Mouse (Mus musculus) liver, embryonic 15.5 days (tissue): ENCODE measurements around the gene Nkain4. TPM values are rescaled to one million over a fixed set of nuclear protein-coding genes. Genes with fewer than 3 reads are reported as not detected.

Source experiments
- ATAC-seq: fragments of 200-750 bp; cut with Nextera tagmentation; 2 replicates; pipeline ENCODE4 v1.8.0; 2017; ENCODE audit warnings: moderate number of reproducible peaks, mild to moderate bottlenecking, moderate library complexity; ENCODE audit not compliant: insufficient read depth
- H3K27ac ChIP-seq: fragments of 300-500 bp; sonication (generic); replicated peaks from 2 replicates; pipeline ENCODE4 v1.5.1; 2015; ENCODE audit warnings: mild to moderate bottlenecking, inconsistent platforms
- H3K27me3 ChIP-seq: fragments of 300-500 bp; sonication (generic); 2 replicates; pipeline ENCODE4 v1.6.1; 2015; ENCODE audit warnings: mild to moderate bottlenecking, inconsistent platforms
- H3K36me3 ChIP-seq: fragments of 300-500 bp; sonication (generic); replicated peaks from 2 replicates; pipeline ENCODE4 v1.6.1; 2015; ENCODE audit warnings: moderate library complexity, mild to moderate bottlenecking, inconsistent platforms
- H3K4me1 ChIP-seq: fragments of 300-500 bp; sonication (generic); replicated peaks from 2 replicates; pipeline ENCODE4 v1.6.1; 2015; ENCODE audit warnings: inconsistent platforms
- H3K4me2 ChIP-seq: fragments of 300-500 bp; sonication (generic); 2 replicates; pipeline ENCODE4 v1.6.1; 2015; ENCODE audit warnings: moderate library complexity, mild to moderate bottlenecking, inconsistent platforms
- H3K4me3 ChIP-seq: fragments of 300-500 bp; sonication (generic); replicated peaks from 2 replicates; pipeline ENCODE4 v1.5.1; 2015; ENCODE audit warnings: mild to moderate bottlenecking, inconsistent platforms
- H3K9ac ChIP-seq: fragments of 300-500 bp; sonication (generic); 2 replicates; pipeline ENCODE4 v1.6.1; 2015; ENCODE audit warnings: moderate library complexity, mild to moderate bottlenecking, inconsistent platforms
- H3K9me3 ChIP-seq: fragments of 300-500 bp; sonication (generic); replicated peaks from 2 replicates; pipeline ENCODE4 v1.6.1; 2016; ENCODE audit warnings: inconsistent platforms
- WGBS: fragments of 180-500 bp; shearing (Covaris S2); methylation state at CpG from one replicate; pipeline ENCODE4 v1.1.7; 2015; ENCODE audit warnings: mixed read lengths; ENCODE audit not compliant: insufficient replicate concordance; 5-methylcytosine and 5-hydroxymethylcytosine counted together
- polyA plus RNA-seq: library from polyadenylated mRNA; unstranded; fragments of >200 nt; fragmentation: Nextera tagmentation; extraction: Ambion mirVana; gene quantifications from 2 replicates; pipeline ENCODE4 v1.2.1, GENCODE M21; 2015

The Nkain4 gene
- 0.82 and 2.4 TPM in 2 replicates for polyA plus RNA-seq

DNA sequence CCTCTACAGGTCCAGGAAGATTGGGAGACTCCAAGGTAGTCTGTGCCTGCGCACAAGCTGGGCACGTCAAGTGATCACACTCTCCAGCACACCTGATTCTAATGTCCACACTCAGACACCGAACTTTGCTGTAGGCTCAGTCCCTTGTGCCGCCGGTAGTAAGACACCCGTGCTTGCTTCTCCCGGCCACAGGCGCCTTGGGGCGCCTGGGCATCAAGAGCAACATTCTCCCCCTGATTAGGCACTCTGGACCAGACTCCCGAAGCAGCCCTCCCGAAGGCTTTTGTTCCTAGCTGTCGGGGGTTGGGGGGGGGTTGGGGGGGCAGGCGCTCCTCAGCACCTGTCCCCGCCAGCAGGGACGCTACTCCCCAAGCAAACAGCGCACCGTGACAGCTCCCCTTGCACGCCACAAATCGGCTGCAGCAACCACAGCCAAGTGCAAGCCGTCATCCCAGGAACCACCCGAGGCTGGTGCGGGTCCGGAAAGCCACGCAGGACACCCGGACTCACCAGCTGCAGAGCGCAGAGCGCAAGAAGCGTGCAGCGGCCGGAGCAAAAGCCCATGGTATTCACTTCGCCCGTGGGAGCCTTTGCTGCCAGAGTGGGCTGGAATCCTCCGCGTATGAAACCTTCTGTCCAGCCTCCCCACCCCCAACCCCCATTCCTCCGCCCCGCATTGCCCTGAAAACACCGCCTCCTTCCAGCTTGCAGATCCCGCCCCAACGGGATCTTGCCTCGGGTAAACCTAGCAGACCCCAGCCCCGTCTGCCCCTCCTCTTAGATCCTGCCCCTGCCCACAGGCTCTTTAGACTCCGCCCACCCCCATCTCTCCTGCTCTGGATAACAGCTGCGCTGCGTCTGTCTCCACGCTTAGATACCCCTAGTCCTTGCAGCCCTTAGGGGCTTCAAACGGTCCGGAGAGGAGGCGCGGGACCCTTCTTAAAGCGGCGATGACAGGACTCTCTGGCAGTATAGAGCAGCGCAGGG lies at the start of gene Nkain4:
Gene Nkain4, minus strand, starts transcription at position 639 of the 987 bp plus-strand sequence.
- Histone ChIP-seq H3K4me3 (peak within 1 kb of the TSS; percentile 39), H3K27me3 (peaks cover 69% of the 10 kb centered on the region), H3K4me1 (no peaks in the 10 kb centered on the region), H3K4me2 (peak within 1 kb of the TSS; percentile 59), H3K36me3 (no peaks in the 10 kb centered on the region), H3K27ac (no peak within 1 kb of the TSS), H3K9ac (no peak within 1 kb of the TSS), H3K9me3 (no peaks in the 10 kb centered on the region)
- 3% methylated on average over 52 of the region's 52 CpGs for WGBS
- 0 out of 2 replicates have a peak, but pooled peaks have one; percentile 40 for ATAC-seq

DNA sequence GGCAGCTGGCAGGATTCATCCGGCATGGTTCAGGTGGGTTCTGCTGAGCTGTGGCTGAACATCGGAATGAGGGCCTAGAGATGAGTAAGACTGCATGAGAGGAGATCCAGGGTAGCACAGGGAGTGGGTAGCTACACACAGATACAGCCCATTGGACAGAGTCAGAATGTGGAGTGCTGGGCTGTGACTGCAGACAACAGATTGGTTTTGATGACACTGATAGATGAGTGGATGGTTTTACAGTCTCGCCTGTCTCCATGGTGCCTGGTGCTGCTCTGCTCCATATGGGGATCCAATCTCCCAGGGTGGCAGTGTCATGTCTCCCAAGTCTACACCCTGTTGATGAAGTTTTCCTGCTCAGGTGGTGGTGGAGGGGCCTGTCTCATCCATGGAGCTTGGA lies 42.4 kb upstream of the Nkain4 start:
- WGBS, result 38% methylated on average over 3 of the region's 3 CpGs
- Histone ChIP-seq H3K9ac (no peak overlapping the region), H3K36me3 (no peaks in the 10 kb centered on the region), H3K4me2 (no peak overlapping the region), H3K4me3 (no peak overlapping the region), H3K27me3 (no peaks in the 10 kb centered on the region), H3K27ac (no peak overlapping the region), H3K4me1 (no peaks in the 10 kb centered on the region), H3K9me3 (no peaks in the 10 kb centered on the region)
- no peak for ATAC-seq

DNA sequence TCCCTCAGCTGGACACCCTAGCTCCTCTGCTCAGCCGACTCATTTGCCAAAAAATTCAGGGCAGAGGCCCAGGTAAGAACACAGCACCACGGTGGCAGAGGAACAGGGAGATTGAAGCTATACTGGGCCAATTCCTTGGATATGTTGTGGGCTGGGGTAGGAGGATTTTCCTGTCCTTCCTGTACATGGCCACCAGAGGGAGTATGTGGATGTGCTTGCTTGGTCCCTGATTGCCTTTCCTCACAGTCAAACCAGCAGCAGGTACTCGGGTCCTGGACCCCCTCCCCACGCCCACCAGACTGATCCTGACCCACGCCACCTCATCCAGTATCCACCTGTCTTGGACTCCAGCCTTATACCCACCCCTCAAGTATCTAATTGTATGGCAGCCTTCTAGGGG lies 41.9 kb upstream of the Nkain4 start:
- Histone ChIP-seq H3K27me3 (no peaks in the 10 kb centered on the region), H3K36me3 (no peaks in the 10 kb centered on the region), H3K27ac (no peak overlapping the region), H3K9me3 (no peaks in the 10 kb centered on the region), H3K4me1 (no peaks in the 10 kb centered on the region), H3K4me2 (no peak overlapping the region), H3K4me3 (no peak overlapping the region), H3K9ac (no peak overlapping the region)
- ATAC-seq, result no peak
- WGBS, result 4% methylated on average over 5 of the region's 5 CpGs

DNA sequence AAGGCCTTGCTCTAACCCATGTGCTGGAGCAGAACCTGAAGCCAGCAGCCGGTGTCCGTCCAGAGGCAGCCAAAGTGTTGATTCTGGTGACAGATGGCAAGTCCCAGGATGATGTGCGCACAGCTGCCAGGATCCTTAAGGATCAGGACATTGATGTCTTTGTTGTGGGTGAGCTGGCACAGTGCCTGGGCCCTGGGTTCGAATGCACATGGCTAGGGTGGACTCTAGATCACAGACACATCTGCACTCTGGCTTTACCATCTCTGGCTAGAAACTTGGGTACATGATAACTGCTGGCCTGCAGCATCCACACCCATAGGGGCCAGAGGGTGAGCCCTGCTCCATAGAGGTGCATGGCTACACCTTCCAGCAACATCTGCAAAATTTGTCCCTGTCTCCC lies 41.0 kb upstream of the Nkain4 start:
- no peaks in the 10 kb centered on the region for H3K27me3 ChIP-seq
- no peak for ATAC-seq
- no peaks in the 10 kb centered on the region for H3K36me3 ChIP-seq
- 69% methylated on average over 4 of the region's 4 CpGs for WGBS
- no peak overlapping the region for H3K9ac ChIP-seq
- H3K4me1 ChIP-seq, result no peaks in the 10 kb centered on the region
- H3K4me2 ChIP-seq, result no peak overlapping the region
- no peak overlapping the region for H3K27ac ChIP-seq
- no peaks in the 10 kb centered on the region for H3K9me3 ChIP-seq
- no peak overlapping the region for H3K4me3 ChIP-seq

DNA sequence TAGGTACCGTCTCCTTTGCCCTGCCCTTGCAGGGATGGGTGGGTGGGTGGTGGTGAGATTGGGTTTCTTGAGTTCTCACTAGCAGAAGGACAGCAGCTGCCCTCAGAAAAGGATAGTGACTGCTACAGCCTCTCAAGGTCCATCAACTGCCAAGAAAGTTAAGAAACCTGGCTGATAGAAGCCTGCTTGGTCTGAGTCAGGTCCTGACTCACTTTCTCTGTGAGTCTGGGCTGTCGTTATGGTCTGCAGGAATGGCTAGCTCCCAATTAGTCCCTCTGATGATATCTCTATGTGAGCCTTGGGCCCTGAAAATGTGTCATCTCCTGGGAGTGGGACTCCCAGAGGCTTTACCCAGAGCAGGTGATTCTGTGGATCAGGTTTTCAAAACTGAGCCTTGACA lies 39.9 kb upstream of the Nkain4 start:
- no peak overlapping the region for H3K4me2 ChIP-seq
- no peak overlapping the region for H3K9ac ChIP-seq
- no peaks in the 10 kb centered on the region for H3K9me3 ChIP-seq
- no peak overlapping the region for H3K27ac ChIP-seq
- H3K36me3 ChIP-seq, result no peaks in the 10 kb centered on the region
- ATAC-seq, result no peak
- WGBS, result 45% methylated on average over 2 of the region's 2 CpGs
- H3K4me3 ChIP-seq, result no peak overlapping the region
- H3K27me3 ChIP-seq, result no peaks in the 10 kb centered on the region
- no peaks in the 10 kb centered on the region for H3K4me1 ChIP-seq

DNA sequence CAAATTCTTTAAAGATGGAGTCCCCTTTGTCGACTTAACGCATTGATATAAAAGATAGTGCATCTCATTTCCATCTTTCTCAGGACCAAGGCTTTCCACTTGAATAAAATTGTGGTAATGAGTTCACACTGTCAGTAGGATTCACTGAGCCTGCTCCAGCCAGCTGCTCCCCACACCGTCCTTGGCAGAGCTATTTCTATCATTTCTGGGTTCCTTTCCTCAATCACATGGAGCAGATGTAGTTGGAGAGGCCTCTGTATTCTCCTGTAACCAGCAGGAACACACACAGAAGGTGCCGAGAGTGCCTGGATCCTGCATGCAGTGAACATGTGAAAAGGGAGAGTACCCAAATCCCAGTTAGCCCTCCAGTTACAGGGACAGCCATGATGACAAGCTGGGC lies 35.8 kb upstream of the Nkain4 start:
- Histone ChIP-seq H3K9me3 (no peaks in the 10 kb centered on the region), H3K4me1 (no peaks in the 10 kb centered on the region), H3K9ac (no peak overlapping the region), H3K27me3 (no peaks in the 10 kb centered on the region), H3K36me3 (no peaks in the 10 kb centered on the region), H3K4me2 (no peak overlapping the region), H3K27ac (no peak overlapping the region), H3K4me3 (no peak overlapping the region)
- 60% methylated on average over 4 of the region's 4 CpGs for WGBS
- ATAC-seq, result no peak

DNA sequence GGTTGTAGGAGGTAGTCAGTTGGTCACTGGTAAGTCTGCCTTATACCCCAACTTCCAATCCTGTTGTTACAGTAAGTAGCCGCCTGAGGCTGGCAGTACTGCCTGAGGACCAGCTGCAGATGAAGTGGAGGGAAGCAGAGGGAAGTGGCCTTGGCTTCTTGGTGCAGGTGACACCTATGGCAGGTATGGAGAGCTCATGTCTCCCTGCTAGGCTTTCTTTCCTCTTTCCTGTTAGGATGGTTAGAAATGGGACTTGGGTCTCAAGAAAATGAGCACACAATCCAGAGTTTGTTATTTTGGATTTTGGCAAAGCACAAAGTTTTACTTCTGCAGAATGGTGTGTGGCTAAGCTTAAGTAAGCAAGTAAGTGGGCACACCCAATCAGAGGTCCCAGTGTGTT lies 34.4 kb upstream of the Nkain4 start:
- no peak for ATAC-seq
- no peaks in the 10 kb centered on the region for H3K27me3 ChIP-seq
- 66% methylated on average over 1 of the region's 1 CpGs for WGBS

DNA sequence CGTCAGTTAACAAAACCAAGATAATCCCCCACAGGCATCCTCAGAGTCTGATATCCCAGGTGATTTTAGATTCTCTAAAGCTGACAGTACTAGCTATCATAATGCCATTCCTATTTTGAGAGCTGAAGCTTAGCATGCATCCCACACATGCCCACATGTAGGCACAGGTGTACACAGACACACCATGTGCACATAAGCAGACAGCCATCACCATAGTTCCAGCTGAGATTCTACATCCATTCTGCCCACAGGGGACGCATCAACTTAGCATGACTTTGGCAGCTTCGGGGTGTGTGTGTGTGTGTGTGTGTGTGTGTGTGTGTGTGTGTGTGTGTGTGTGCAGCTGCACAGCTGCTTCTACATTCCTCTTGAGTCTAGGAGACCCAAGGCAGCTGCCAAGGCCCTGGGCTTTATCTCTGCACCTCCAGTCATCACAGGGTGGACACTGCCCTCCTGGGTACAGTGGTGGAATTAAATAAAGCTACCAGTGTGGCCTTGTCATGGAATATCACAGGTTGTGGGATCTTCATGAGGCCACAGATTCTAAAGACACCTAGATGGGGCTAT lies 33.9 kb upstream of the Nkain4 start:
- no peaks in the 10 kb centered on the region for H3K27me3 ChIP-seq
- ATAC-seq, result no peak
- no peaks in the 10 kb centered on the region for H3K4me1 ChIP-seq
- no peak overlapping the region for H3K27ac ChIP-seq
- H3K9me3 ChIP-seq, result no peaks in the 10 kb centered on the region
- no peak overlapping the region for H3K4me3 ChIP-seq
- H3K36me3 ChIP-seq, result no peaks in the 10 kb centered on the region
- H3K4me2 ChIP-seq, result no peak overlapping the region
- no peak overlapping the region for H3K9ac ChIP-seq
- WGBS, result 58% methylated on average over 3 of the region's 3 CpGs

More for the DNA sequence above, 34.4 kb upstream of the Nkain4 start:
- Histone ChIP-seq H3K4me2 (no peak overlapping the region), H3K36me3 (no peaks in the 10 kb centered on the region), H3K4me3 (no peak overlapping the region), H3K4me1 (no peaks in the 10 kb centered on the region), H3K9ac (no peak overlapping the region), H3K9me3 (no peaks in the 10 kb centered on the region), H3K27ac (no peak overlapping the region)

DNA sequence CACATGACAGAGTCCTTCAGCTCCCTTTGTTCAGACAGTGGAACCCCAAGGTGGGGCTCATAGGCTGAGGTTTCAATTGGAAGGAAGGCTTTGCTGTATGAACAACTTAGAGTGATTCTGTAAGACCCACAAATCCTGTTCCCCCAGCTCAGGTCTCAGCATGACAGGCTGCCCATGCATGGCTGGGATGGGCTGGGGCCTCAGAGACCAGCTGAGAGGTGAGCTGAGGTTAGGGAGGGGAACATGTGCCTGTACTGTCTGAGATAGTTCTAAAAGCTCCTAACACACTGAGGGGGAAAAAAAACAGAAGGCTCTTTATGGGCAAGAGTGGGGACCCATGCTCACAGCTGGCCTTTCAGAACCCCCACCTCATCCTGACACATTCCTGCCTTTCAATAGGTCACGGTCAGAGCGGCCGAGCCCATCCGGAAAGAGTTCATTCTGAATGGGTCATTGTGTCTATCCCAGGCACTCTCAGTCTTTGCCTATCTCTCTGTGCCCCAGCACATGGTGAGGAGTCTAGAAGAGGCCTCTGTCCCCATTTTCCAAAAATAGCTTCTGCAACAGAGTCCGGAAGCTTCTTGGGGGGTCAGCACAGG lies 33.0 kb upstream of the Nkain4 start:
- Histone ChIP-seq H3K9ac (no peak overlapping the region), H3K27me3 (no peaks in the 10 kb centered on the region), H3K9me3 (no peaks in the 10 kb centered on the region), H3K27ac (no peak overlapping the region), H3K36me3 (no peaks in the 10 kb centered on the region), H3K4me3 (no peak overlapping the region), H3K4me1 (no peaks in the 10 kb centered on the region), H3K4me2 (no peak overlapping the region)
- no peak for ATAC-seq
- 76% methylated on average over 5 of the region's 5 CpGs for WGBS

DNA sequence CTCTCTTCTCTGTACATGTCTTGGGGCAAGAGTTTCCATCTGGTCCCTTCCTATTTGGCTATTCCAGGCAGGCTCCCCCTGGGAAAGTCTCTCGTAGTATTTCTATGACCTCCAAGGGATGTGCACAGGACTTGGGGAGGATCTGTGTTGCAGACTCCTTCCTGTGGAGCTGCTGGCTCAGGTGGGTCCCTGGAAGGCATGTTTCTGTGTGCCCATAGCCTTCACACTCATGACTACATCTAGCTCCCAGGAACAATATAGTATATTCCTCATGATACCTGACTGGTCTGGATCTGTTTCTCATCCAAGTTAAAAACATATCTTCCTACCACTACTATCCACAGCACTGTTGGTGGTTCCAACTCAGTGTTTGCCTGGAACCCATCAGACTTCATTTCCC lies 32.5 kb upstream of the Nkain4 start:
- H3K9ac ChIP-seq, result no peak overlapping the region
- H3K36me3 ChIP-seq, result peaks cover 5% of the 10 kb centered on the region
- H3K27me3 ChIP-seq, result no peaks in the 10 kb centered on the region
- H3K4me1 ChIP-seq, result no peaks in the 10 kb centered on the region
- H3K9me3 ChIP-seq, result no peaks in the 10 kb centered on the region
- H3K4me2 ChIP-seq, result no peak overlapping the region
- 68% methylated on average over 1 of the region's 1 CpGs for WGBS
- no peak overlapping the region for H3K4me3 ChIP-seq
- no peak overlapping the region for H3K27ac ChIP-seq
- no peak for ATAC-seq

DNA sequence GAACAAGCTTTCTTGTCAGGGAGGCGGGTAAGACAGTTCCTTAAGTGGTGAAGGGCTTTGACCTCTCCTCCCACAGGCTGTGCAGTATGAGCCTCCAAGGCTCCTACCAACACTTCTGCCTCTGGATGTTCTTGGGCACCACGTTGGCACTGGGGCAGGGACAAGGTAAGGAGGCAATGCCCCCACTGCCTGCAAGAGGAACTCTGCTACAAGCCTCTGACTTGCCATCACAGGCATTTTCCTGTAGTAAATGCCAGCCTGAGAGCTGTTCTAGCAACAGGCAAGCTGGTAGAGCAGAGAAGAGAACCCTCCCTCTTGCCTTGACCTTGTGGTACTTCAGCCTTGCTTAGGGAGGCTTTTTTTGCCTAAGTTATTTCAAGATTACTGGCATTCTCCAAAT lies 31.9 kb upstream of the Nkain4 start, which contains the start of gene Col20a1:
Gene Col20a1, plus strand, starts transcription at position 87 of the 400 bp plus-strand sequence.
- Histone ChIP-seq H3K4me2 (no peak within 1 kb of the TSS), H3K27ac (no peak within 1 kb of the TSS), H3K9ac (no peak within 1 kb of the TSS), H3K36me3 (peaks cover 11% of the 10 kb centered on the region), H3K27me3 (no peaks in the 10 kb centered on the region), H3K4me3 (no peak within 1 kb of the TSS), H3K4me1 (no peaks in the 10 kb centered on the region), H3K9me3 (no peaks in the 10 kb centered on the region)
- 50% methylated on average over 2 of the region's 2 CpGs for WGBS
- ATAC-seq, result no peak
